Mouse (Mus musculus): ENCODE results near the gene Olfr1164.

DNA sequence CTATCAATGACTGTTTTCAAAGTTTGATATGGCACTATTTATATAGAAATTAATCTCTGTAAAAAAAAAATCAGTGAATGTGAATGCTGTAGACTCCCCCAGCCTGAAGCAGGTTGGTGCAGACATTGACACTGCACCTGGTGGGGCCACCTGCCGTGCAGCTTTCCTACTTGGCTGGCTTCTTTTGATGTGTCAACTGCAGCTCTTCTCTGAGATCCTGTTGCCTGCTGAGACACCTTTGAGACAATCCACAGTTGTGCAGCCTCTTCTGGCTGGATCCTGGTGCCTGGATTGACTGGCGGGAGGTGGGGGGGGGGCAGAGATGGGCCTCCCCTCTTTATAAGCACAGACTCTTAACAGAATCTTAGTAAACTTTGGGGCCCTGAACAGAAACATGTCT lies 30.2 kb downstream of the Olfr1164 start:
- TF ChIP-seq POLR2A (IDR thresholded peaks at IDR 0.05; ENCODE audit: extremely low read depth, insufficient read depth, low read length), result no peak
- TF ChIP-seq CTCF (IDR thresholded peaks at IDR 0.05; ENCODE audit: extremely low read depth, insufficient read depth, low read length), result no peak
